Mouse (Mus musculus): ENCODE data around the gene N6amt1. TPM values are rescaled to one million over a fixed set of nuclear protein-coding genes. Genes with fewer than 3 reads are reported as not detected.

N6amt1 gene
- polyA plus RNA-seq, 1 experiment, result 6.2 TPM

DNA sequence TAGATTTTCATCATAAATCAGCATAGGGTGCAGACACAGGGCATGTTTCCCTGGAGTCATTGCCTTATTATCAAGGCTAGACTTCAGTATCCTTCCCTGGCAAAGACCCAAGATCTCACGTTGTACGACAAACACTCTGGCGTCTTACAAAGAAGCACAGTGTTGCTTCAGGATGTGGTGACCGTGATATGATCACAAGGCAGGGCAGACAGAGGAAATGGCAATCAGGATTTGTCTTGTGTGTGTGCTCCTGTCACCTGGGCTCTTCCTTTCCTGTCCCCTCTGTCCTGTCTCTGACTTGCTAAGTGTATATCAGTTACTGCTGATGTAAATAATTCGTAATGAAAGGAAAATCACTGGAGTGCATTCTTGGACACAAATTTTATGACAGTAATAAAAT, 29.4 kb upstream of the N6amt1 start:
- Histone ChIP-seq H3K79me2 (ENCODE audit: control insufficient read depth, insufficient read depth) (no peaks in the 10 kb centered on the region), H3ac (ENCODE audit: control insufficient read depth, insufficient read length) (no peak overlapping the region), H3K27me3 (ENCODE audit: control insufficient read depth, insufficient read depth, insufficient read length) (no peaks in the 10 kb centered on the region), H3K4me3 (no peak overlapping the region), H3K36me3 (ENCODE audit: control insufficient read depth, insufficient read depth) (no peaks in the 10 kb centered on the region), H3K4me2 (ENCODE audit: low read depth) (peak overlapping the region; percentile 37)
- TF ChIP-seq MYOG (IDR thresholded peaks at IDR 0.05; ENCODE audit: control insufficient read depth in 1 of 3, insufficient read depth in 1 of 3, insufficient read length in 2 of 3, low read depth in 2 of 3) (no peak), REST (IDR thresholded peaks at IDR 0.05; ENCODE audit: insufficient read depth, insufficient read length) (no peak), POLR2AphosphoS2 (IDR thresholded peaks at IDR 0.05; ENCODE audit: insufficient read length, low read depth) (no peak), MAX (IDR thresholded peaks at IDR 0.05; ENCODE audit: low read depth) (no peak), E2F4 (IDR thresholded peaks at IDR 0.05; ENCODE audit: insufficient read depth) (no peak), CEBPB (IDR thresholded peaks at IDR 0.05; ENCODE audit: insufficient read depth, poor library complexity, severe bottlenecking) (no peak), TCF3 (IDR thresholded peaks at IDR 0.05; ENCODE audit: insufficient read length, low read depth) (no peak), MYOD1 (IDR thresholded peaks at IDR 0.05; ENCODE audit: control insufficient read depth in 1 of 3, insufficient read length in 2 of 3, low read depth in 2 of 3) (no peak), USF1 (IDR thresholded peaks at IDR 0.05; ENCODE audit: low read depth) (no peak), TCF12 (IDR thresholded peaks at IDR 0.05; ENCODE audit: insufficient read depth, poor library complexity, severe bottlenecking) (no peak), SRF (IDR thresholded peaks at IDR 0.05; ENCODE audit: control insufficient read depth, insufficient read length, low read depth) (no peak), POLR2A (IDR thresholded peaks at IDR 0.05; ENCODE audit: insufficient read length, low read depth) (no peak)

DNA sequence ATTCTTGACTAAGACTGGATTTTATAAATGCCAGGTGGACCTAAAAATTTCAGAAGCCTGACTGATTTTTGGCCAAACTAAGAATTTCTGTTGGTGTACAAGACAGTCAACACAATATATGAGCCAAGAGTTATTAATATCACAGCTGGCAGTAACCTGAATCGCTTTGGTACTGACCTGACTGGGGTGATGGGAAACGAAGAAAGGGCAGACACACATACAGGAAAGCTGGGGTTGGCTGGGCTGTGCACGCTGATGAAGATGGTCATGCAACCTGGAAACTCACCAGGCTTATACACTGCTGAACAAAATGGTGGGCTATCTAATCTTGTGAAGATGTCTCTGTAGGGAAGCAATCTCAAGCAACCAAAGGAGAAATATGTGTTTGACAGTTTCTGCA, 24.0 kb upstream of the N6amt1 start:
- Histone ChIP-seq H3ac (ENCODE audit: control insufficient read depth, insufficient read length) (no peak overlapping the region), H3K79me2 (ENCODE audit: control insufficient read depth, insufficient read depth) (no peaks in the 10 kb centered on the region), H3K4me2 (ENCODE audit: low read depth) (no peak overlapping the region), H3K36me3 (ENCODE audit: control insufficient read depth, insufficient read depth) (no peaks in the 10 kb centered on the region), H3K4me3 (no peak overlapping the region), H3K27me3 (ENCODE audit: control insufficient read depth, insufficient read depth, insufficient read length) (no peaks in the 10 kb centered on the region)
- no peak for TF ChIP-seq MAX (IDR thresholded peaks at IDR 0.05; ENCODE audit: low read depth)
- TF ChIP-seq MYOG (IDR thresholded peaks at IDR 0.05; ENCODE audit: control insufficient read depth in 1 of 3, insufficient read depth in 1 of 3, insufficient read length in 2 of 3, low read depth in 2 of 3), result no peak
- no peak for TF ChIP-seq MYOD1 (IDR thresholded peaks at IDR 0.05; ENCODE audit: control insufficient read depth in 1 of 3, insufficient read length in 2 of 3, low read depth in 2 of 3)
- TF ChIP-seq POLR2AphosphoS2 (IDR thresholded peaks at IDR 0.05; ENCODE audit: insufficient read length, low read depth), result no peak
- no peak for TF ChIP-seq TCF3 (IDR thresholded peaks at IDR 0.05; ENCODE audit: insufficient read length, low read depth)
- no peak for TF ChIP-seq E2F4 (IDR thresholded peaks at IDR 0.05; ENCODE audit: insufficient read depth)
- no peak for TF ChIP-seq POLR2A (IDR thresholded peaks at IDR 0.05; ENCODE audit: insufficient read length, low read depth)
- TF ChIP-seq CEBPB (IDR thresholded peaks at IDR 0.05; ENCODE audit: insufficient read depth, poor library complexity, severe bottlenecking), result no peak
- no peak for TF ChIP-seq SRF (IDR thresholded peaks at IDR 0.05; ENCODE audit: control insufficient read depth, insufficient read length, low read depth)
- TF ChIP-seq REST (IDR thresholded peaks at IDR 0.05; ENCODE audit: insufficient read depth, insufficient read length), result no peak
- TF ChIP-seq TCF12 (IDR thresholded peaks at IDR 0.05; ENCODE audit: insufficient read depth, poor library complexity, severe bottlenecking), result no peak
- TF ChIP-seq USF1 (IDR thresholded peaks at IDR 0.05; ENCODE audit: low read depth), result no peak

DNA sequence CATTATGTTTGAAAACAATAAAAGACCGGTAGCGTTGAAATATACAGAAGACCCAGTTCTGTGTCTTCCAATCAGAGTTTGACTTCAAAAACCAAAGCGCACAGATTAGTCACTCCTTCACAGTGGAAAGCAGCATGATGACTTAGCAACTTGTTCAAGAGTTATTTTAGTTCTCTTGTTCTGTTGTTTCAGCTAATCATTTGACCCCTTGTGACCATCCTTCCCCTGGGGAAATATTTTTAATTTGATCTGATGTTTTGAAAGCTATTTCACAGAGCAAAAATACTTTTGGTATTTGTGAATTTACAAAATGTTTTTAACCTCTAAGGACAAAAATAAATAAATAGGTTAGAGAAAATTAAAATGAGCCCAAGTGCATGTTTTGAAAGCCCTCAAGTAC, 19.2 kb upstream of the N6amt1 start:
- Histone ChIP-seq H3K79me2 (ENCODE audit: control insufficient read depth, insufficient read depth) (no peaks in the 10 kb centered on the region), H3K4me2 (ENCODE audit: low read depth) (no peak overlapping the region), H3ac (ENCODE audit: control insufficient read depth, insufficient read length) (no peak overlapping the region), H3K36me3 (ENCODE audit: control insufficient read depth, insufficient read depth) (no peaks in the 10 kb centered on the region), H3K4me3 (no peak overlapping the region), H3K27me3 (ENCODE audit: control insufficient read depth, insufficient read depth, insufficient read length) (no peaks in the 10 kb centered on the region)
- TF ChIP-seq POLR2AphosphoS2 (IDR thresholded peaks at IDR 0.05; ENCODE audit: insufficient read length, low read depth) (no peak), USF1 (IDR thresholded peaks at IDR 0.05; ENCODE audit: low read depth) (no peak), CEBPB (IDR thresholded peaks at IDR 0.05; ENCODE audit: insufficient read depth, poor library complexity, severe bottlenecking) (no peak)

DNA sequence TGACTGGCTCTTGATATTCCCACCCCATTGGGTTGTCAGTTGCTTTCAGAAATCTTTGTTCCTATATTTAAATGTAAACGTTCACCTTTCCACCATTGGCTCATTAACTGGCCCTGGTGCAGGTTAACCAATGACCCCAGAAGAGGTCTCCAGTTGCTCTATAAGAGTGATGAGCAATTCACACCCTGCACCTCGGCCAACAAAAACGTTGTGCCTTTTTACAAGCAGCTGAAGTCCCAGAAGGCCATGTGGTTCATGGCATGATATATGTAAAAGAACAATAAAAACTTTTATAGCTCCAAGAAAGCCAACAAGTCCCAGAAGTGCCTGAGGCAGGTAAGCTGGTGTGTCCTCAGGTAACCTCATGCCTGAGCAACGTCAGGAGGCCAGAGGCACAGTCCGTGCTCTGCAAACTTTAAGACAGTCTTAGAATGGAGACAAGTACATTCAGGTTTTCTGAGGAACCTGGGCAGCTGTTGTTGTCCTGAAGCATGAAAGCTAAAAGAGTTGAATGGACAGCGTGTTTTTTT, 12.9 kb upstream of the N6amt1 start:
- no peak overlapping the region for H3ac ChIP-seq (ENCODE audit: control insufficient read depth, insufficient read length)
- no peak overlapping the region for H3K4me3 ChIP-seq
- no peaks in the 10 kb centered on the region for H3K27me3 ChIP-seq (ENCODE audit: control insufficient read depth, insufficient read depth, insufficient read length)
- H3K79me2 ChIP-seq (ENCODE audit: control insufficient read depth, insufficient read depth), result no peaks in the 10 kb centered on the region
- no peak overlapping the region for H3K4me2 ChIP-seq (ENCODE audit: low read depth)
- TF ChIP-seq MYOG (IDR thresholded peaks at IDR 0.05; ENCODE audit: control insufficient read depth in 1 of 3, insufficient read depth in 1 of 3, insufficient read length in 2 of 3, low read depth in 2 of 3) (no peak), USF1 (IDR thresholded peaks at IDR 0.05; ENCODE audit: low read depth) (no peak), REST (IDR thresholded peaks at IDR 0.05; ENCODE audit: insufficient read depth, insufficient read length) (no peak), SRF (IDR thresholded peaks at IDR 0.05; ENCODE audit: control insufficient read depth, insufficient read length, low read depth) (no peak), POLR2AphosphoS2 (IDR thresholded peaks at IDR 0.05; ENCODE audit: insufficient read length, low read depth) (no peak), TCF12 (IDR thresholded peaks at IDR 0.05; ENCODE audit: insufficient read depth, poor library complexity, severe bottlenecking) (no peak), MAX (IDR thresholded peaks at IDR 0.05; ENCODE audit: low read depth) (no peak), CEBPB (IDR thresholded peaks at IDR 0.05; ENCODE audit: insufficient read depth, poor library complexity, severe bottlenecking) (no peak), TCF3 (IDR thresholded peaks at IDR 0.05; ENCODE audit: insufficient read length, low read depth) (no peak), POLR2A (IDR thresholded peaks at IDR 0.05; ENCODE audit: insufficient read length, low read depth) (no peak)
- H3K36me3 ChIP-seq (ENCODE audit: control insufficient read depth, insufficient read depth), result no peaks in the 10 kb centered on the region

DNA sequence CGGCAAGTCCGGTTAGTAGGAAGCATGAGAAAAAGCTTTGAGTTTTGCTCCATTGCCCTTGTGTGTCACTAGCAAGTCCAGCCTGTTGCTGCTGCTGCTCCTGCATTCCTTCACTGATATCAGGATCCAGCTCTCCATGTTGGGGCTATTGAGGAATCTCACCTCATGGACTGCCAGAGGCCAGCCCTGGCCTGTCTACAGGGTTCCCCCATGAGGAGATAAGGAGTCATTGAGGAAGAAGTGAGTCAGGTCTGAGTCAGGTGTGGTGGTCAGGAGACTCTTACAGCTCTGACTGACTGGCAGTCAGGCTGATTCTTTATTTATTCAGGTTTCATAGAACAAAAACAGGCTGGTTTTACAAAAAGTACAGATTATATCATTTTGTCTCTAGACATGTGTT, 5.9 kb upstream of the N6amt1 start:
- Histone ChIP-seq H3K4me3 (no peak overlapping the region), H3K4me2 (ENCODE audit: low read depth) (no peak overlapping the region), H3ac (ENCODE audit: control insufficient read depth, insufficient read length) (no peak overlapping the region), H3K27me3 (ENCODE audit: control insufficient read depth, insufficient read depth, insufficient read length) (no peaks in the 10 kb centered on the region), H3K36me3 (ENCODE audit: control insufficient read depth, insufficient read depth) (no peaks in the 10 kb centered on the region), H3K79me2 (ENCODE audit: control insufficient read depth, insufficient read depth) (no peaks in the 10 kb centered on the region)
- no peak for TF ChIP-seq POLR2A (IDR thresholded peaks at IDR 0.05; ENCODE audit: insufficient read length, low read depth)
- TF ChIP-seq REST (IDR thresholded peaks at IDR 0.05; ENCODE audit: insufficient read depth, insufficient read length), result no peak
- no peak for TF ChIP-seq USF1 (IDR thresholded peaks at IDR 0.05; ENCODE audit: low read depth)
- TF ChIP-seq TCF3 (IDR thresholded peaks at IDR 0.05; ENCODE audit: insufficient read length, low read depth), result no peak
- no peak for TF ChIP-seq MAX (IDR thresholded peaks at IDR 0.05; ENCODE audit: low read depth)
- no peak for TF ChIP-seq CEBPB (IDR thresholded peaks at IDR 0.05; ENCODE audit: insufficient read depth, poor library complexity, severe bottlenecking)
- no peak for TF ChIP-seq E2F4 (IDR thresholded peaks at IDR 0.05; ENCODE audit: insufficient read depth)
- no peak for TF ChIP-seq SRF (IDR thresholded peaks at IDR 0.05; ENCODE audit: control insufficient read depth, insufficient read length, low read depth)
- no peak for TF ChIP-seq MYOG (IDR thresholded peaks at IDR 0.05; ENCODE audit: control insufficient read depth in 1 of 3, insufficient read depth in 1 of 3, insufficient read length in 2 of 3, low read depth in 2 of 3)
- no peak for TF ChIP-seq POLR2AphosphoS2 (IDR thresholded peaks at IDR 0.05; ENCODE audit: insufficient read length, low read depth)
- no peak for TF ChIP-seq MYOD1 (IDR thresholded peaks at IDR 0.05; ENCODE audit: control insufficient read depth in 1 of 3, insufficient read length in 2 of 3, low read depth in 2 of 3)
- TF ChIP-seq TCF12 (IDR thresholded peaks at IDR 0.05; ENCODE audit: insufficient read depth, poor library complexity, severe bottlenecking), result no peak
